ENCODE assay signal across 10 mouse cellular contexts in genomic region chr1:192797011-192797274, GRCm38 (mm10). TPM values are rescaled to one million over a fixed set of nuclear protein-coding genes. Genes with fewer than 3 reads are reported as not detected.
DNase-seq lines count a peak whose midpoint lies in the region; ATAC-seq and TF ChIP-seq lines count a peak whose summit lies in the region.
"Had no signal": no experiment of that assay in that cellular context is flagged by ENCODE, and none has a peak within 500 bp of the region (broad histone marks: within the 10 kb centered on the region; RNA-seq: fewer than 3 reads in every experiment).

No protein-coding gene starts in this region.

- H3K27ac ChIP-seq in heart, embryonic 16.5 days (ENCODE audit: low read length), result peak overlapping the region; percentile 30
- no peak overlapping the region for H3K27ac ChIP-seq in heart, adult 2 months
- no peak overlapping the region for H3K27ac ChIP-seq in ES-E14 (ENCODE audit: insufficient read depth, low read depth, low read length, poor library complexity, severe bottlenecking)
- peak overlapping the region; percentile 81 for H3K27ac ChIP-seq in forebrain, embryonic 13.5 days
- H3K27ac ChIP-seq in limb, embryonic 15.5 days, result peak overlapping the region; percentile 93

- H3K36me3 ChIP-seq in heart, embryonic 16.5 days (ENCODE audit: control insufficient read depth, insufficient read depth), result no peaks in the 10 kb centered on the region
- H3K36me3 ChIP-seq in heart, adult 2 months (ENCODE audit: control insufficient read depth, insufficient read depth, low read length), result no peaks in the 10 kb centered on the region
- H3K36me3 ChIP-seq in ES-E14 (ENCODE audit: control insufficient read depth, insufficient read depth, low read length, poor library complexity, severe bottlenecking), result no peaks in the 10 kb centered on the region
- no peaks in the 10 kb centered on the region for H3K36me3 ChIP-seq in forebrain, embryonic 13.5 days (ENCODE audit: poor library complexity, severe bottlenecking)
- no peaks in the 10 kb centered on the region for H3K36me3 ChIP-seq in limb, embryonic 15.5 days

- DNase-seq in heart, adult 2 months, result no peak
- DNase-seq in ES-E14 (ENCODE audit: low read depth, low spot score), result no peak
- no peak for DNase-seq in right cerebral cortex, postnatal 14 days
- no peak for DNase-seq in cerebellum, adult 8-10 months
- DNase-seq in lung, adult 2 months, result no peak
- DNase-seq: gastrocnemius, adult 2 months; kidney, adult 9 months had no signal

- TF ChIP-seq POLR2A in heart, adult 2 months (IDR thresholded peaks at IDR 0.05; ENCODE audit: insufficient read depth, low read depth, low read length), result no peak
- TF ChIP-seq POLR2A in lung, adult 2 months (IDR thresholded peaks at IDR 0.05; ENCODE audit: borderline replicate concordance, extremely low read depth, low read depth, low read length), result no peak

- TF ChIP-seq EP300 in heart, adult 2 months (IDR thresholded peaks at IDR 0.05; ENCODE audit: insufficient read depth, low read depth, low read length), result no peak

- H3K79me2 ChIP-seq in heart, adult 2 months (replicated peaks; ENCODE audit: control insufficient read depth, insufficient read depth, low read length), result no peaks in the 10 kb centered on the region

- no peak for ATAC-seq in heart, embryonic 16.5 days (replicated peaks; ENCODE audit: extremely low read depth, insufficient read depth, low FRiP score)
- ATAC-seq in forebrain, embryonic 13.5 days, result peak; percentile 20
- ATAC-seq in limb, embryonic 15.5 days (ENCODE audit: insufficient number of reproducible peaks, low FRiP score, low TSS enrichment, low read depth), result no peak

- no peaks in the 10 kb centered on the region for H3K27me3 ChIP-seq in heart, embryonic 16.5 days (ENCODE audit: control insufficient read depth, insufficient read depth, low read length)
- H3K27me3 ChIP-seq in heart, adult 2 months (ENCODE audit: control insufficient read depth, insufficient read depth, low read length), result no peaks in the 10 kb centered on the region
- no peaks in the 10 kb centered on the region for H3K27me3 ChIP-seq in forebrain, embryonic 13.5 days
- no peaks in the 10 kb centered on the region for H3K27me3 ChIP-seq in limb, embryonic 15.5 days

- no peak overlapping the region for H3K4me3 ChIP-seq in heart, embryonic 16.5 days (ENCODE audit: low read length)
- no peak overlapping the region for H3K4me3 ChIP-seq in heart, adult 2 months
- H3K4me3 ChIP-seq in ES-E14 (ENCODE audit: insufficient read depth in 1 of 2, low read depth in 1 of 2, low read length in 2 of 2, poor library complexity in 1 of 2, severe bottlenecking in 1 of 2), result no peak overlapping the region
- no peak overlapping the region for H3K4me3 ChIP-seq in forebrain, embryonic 13.5 days
- no peak overlapping the region for H3K4me3 ChIP-seq in limb, embryonic 15.5 days
- H3K4me3 ChIP-seq in lung, adult 2 months (replicated peaks; ENCODE audit: extremely low read depth, low read depth, low read length), result no peak overlapping the region
- H3K4me3 ChIP-seq: gastrocnemius, adult 2 months had no signal

- in situ Hi-C loops in ES-E14 (cut with MboI; ENCODE audit: low sequenced_read_pairs in 2 of 2, unreplicated experiment in 2 of 2), result no loop called here

- no peak overlapping the region for H3K9ac ChIP-seq in heart, embryonic 16.5 days (ENCODE audit: low read length)
- H3K9ac ChIP-seq in heart, adult 2 months (ENCODE audit: low read depth, low read length), result no peak overlapping the region
- H3K9ac ChIP-seq in ES-E14 (ENCODE audit: insufficient read depth, low read depth, low read length, poor library complexity, severe bottlenecking), result 0 out of 2 replicates have a peak overlapping the region, but pooled peaks have one; percentile 1
- H3K9ac ChIP-seq in forebrain, embryonic 13.5 days, result peak overlapping the region; percentile 30; the same call in 1 of the 2 replicates
- H3K9ac ChIP-seq in limb, embryonic 15.5 days, result no peak overlapping the region

- no peak for TF ChIP-seq CTCF in heart, adult 2 months (IDR thresholded peaks at IDR 0.05)
- TF ChIP-seq CTCF in lung, adult 2 months (IDR thresholded peaks at IDR 0.05; ENCODE audit: insufficient read depth, low read length), result no peak

- H3K4me1 ChIP-seq in heart, embryonic 16.5 days (ENCODE audit: control insufficient read depth, insufficient read depth, low read length), result peaks cover 25% of the 10 kb centered on the region
- H3K4me1 ChIP-seq in heart, adult 2 months (ENCODE audit: control insufficient read depth, insufficient read depth, low read length), result peaks cover 8% of the 10 kb centered on the region
- peaks cover 6 to 14% of the 10 kb centered on the region in 2 experiments; a peak in 3 of 4 replicates for H3K4me1 ChIP-seq in ES-E14 (ENCODE audit: control insufficient read depth in 2 of 2, insufficient read depth in 2 of 2, low read length in 2 of 2, poor library complexity in 1 of 2)
- peaks cover 31% of the 10 kb centered on the region for H3K4me1 ChIP-seq in forebrain, embryonic 13.5 days
- peaks cover 71% of the 10 kb centered on the region for H3K4me1 ChIP-seq in limb, embryonic 15.5 days
- no peaks in the 10 kb centered on the region for H3K4me1 ChIP-seq in lung, adult 2 months (ENCODE audit: control insufficient read depth, insufficient read depth, low read length)

- H3K4me2 ChIP-seq in heart, embryonic 16.5 days (ENCODE audit: low read depth, low read length), result no peak overlapping the region
- H3K4me2 ChIP-seq in forebrain, embryonic 13.5 days, result no peak overlapping the region
- H3K4me2 ChIP-seq in limb, embryonic 15.5 days, result no peak overlapping the region

- intact Hi-C loops in heart, adult 2 months (cut with DNase I), result no loop called here

- WGBS in heart, embryonic 16.5 days, result 58% methylated on average over 3 of the region's 3 CpGs
- 78% methylated on average over 3 of the region's 3 CpGs for WGBS in heart, adult 2 months
- 24% methylated on average over 3 of the region's 3 CpGs for WGBS in forebrain, embryonic 13.5 days
- 42% methylated on average over 3 of the region's 3 CpGs for WGBS in limb, embryonic 15.5 days
- WGBS in lung, adult 2 months, result 85% methylated on average over 3 of the region's 3 CpGs

- peaks cover 6% of the 10 kb centered on the region for H3K9me3 ChIP-seq in heart, embryonic 16.5 days (replicated peaks; ENCODE audit: control insufficient read depth, low read length)
- no peaks in the 10 kb centered on the region for H3K9me3 ChIP-seq in ES-E14 (ENCODE audit: control insufficient read depth, insufficient read depth, low read depth, low read length)
- H3K9me3 ChIP-seq in forebrain, embryonic 13.5 days (replicated peaks), result 0 out of 2 replicates have a peak, but pooled peaks cover 4% of the 10 kb centered on the region
- no peaks in the 10 kb centered on the region for H3K9me3 ChIP-seq in limb, embryonic 15.5 days

TF ChIP-seq in ES-E14, 5 proteins besides CTCF, POLR2A, EP300 and RAD21:
- no peak for TF ChIP-seq CHD2 (IDR thresholded peaks at IDR 0.05; ENCODE audit: low read depth, low read length)
- no peak for TF ChIP-seq MAFK (IDR thresholded peaks at IDR 0.05; ENCODE audit: insufficient read depth, low read depth, low read length)
- no peak for TF ChIP-seq ZC3H11A (IDR thresholded peaks at IDR 0.05; ENCODE audit: borderline replicate concordance, low read depth, low read length)
- no peak for TF ChIP-seq ZNF384 (IDR thresholded peaks at IDR 0.05; ENCODE audit: low read depth, low read length)
- no peak for TF ChIP-seq HCFC1 (IDR thresholded peaks at IDR 0.05; ENCODE audit: borderline replicate concordance, insufficient read depth, low read length)

RNA-seq across cellular contexts. Expression of gene Hhat, which starts 25.9 kb away (rescaled TPM):
- 5.6 and 6.7 TPM in 2 replicates for polyA plus RNA-seq in heart, embryonic 16.5 days (2015; fragmentation: Nextera tagmentation; extraction: Ambion mirVana)
- total RNA-seq in heart, adult 2 months (2021), result 1 to 10 TPM; 1.6 to 2.1 TPM
- 2.8 and 3.5 TPM in 2 replicates for polyA plus RNA-seq in heart, adult 2 months (2012; rRNA removed)
- total RNA-seq in ES-E14 (2012; rRNA removed), result 2.3 and 2.8 TPM in 2 replicates
- polyA plus RNA-seq in forebrain, embryonic 13.5 days (2015; fragmentation: Nextera tagmentation; extraction: Ambion mirVana), result 2.6 and 3.2 TPM in 2 replicates
- 11.5 and 12.0 TPM in 2 replicates for polyA plus RNA-seq in limb, embryonic 15.5 days (2015; fragmentation: Nextera tagmentation; extraction: Ambion mirVana)
- 2.5 and 2.7 TPM in 2 replicates for polyA plus RNA-seq in lung, adult 2 months (2012; rRNA removed)

RNA-seq across cellular contexts. Expression of gene Sertad4, which starts 58.6 kb away (rescaled TPM):
- 9.4 and 11.5 TPM in 2 replicates for polyA plus RNA-seq in heart, embryonic 16.5 days (2015; fragmentation: Nextera tagmentation; extraction: Ambion mirVana)
- 1 to 10 TPM; 3.3 to 3.9 TPM for total RNA-seq in heart, adult 2 months (2021)
- polyA plus RNA-seq in heart, adult 2 months (2012; rRNA removed), result 4.1 and 7.8 TPM in 2 replicates
- total RNA-seq in ES-E14 (2012; rRNA removed), result 1.3 and 1.6 TPM in 2 replicates
- polyA plus RNA-seq in forebrain, embryonic 13.5 days (2015; fragmentation: Nextera tagmentation; extraction: Ambion mirVana), result 20.4 and 20.5 TPM in 2 replicates
- 48.2 and 72.5 TPM in 2 replicates for polyA plus RNA-seq in limb, embryonic 15.5 days (2015; fragmentation: Nextera tagmentation; extraction: Ambion mirVana)
- 1.3 and 1.7 TPM in 2 replicates for polyA plus RNA-seq in lung, adult 2 months (2012; rRNA removed)

Comparison
In these comparisons a context has a peak if more than half of its experiments do, and no peak if none do; other contexts are left out.
1. H3K27ac ChIP-seq: peak in heart, embryonic 16.5 days (single experiment), forebrain, embryonic 13.5 days (single experiment) and limb, embryonic 15.5 days (single experiment); none in heart, adult 2 months (single experiment) and ES-E14 (single experiment).
2. H3K9ac ChIP-seq: peak in ES-E14 (single experiment) and forebrain, embryonic 13.5 days (single experiment); none in heart, embryonic 16.5 days (single experiment), heart, adult 2 months (single experiment) and limb, embryonic 15.5 days (single experiment).